Mouse (Mus musculus): Measurements from ENCODE around the gene Tfb1m. TPM values are rescaled to one million over a fixed set of nuclear protein-coding genes. Genes with fewer than 3 reads are reported as not detected.
A peak's percentile ranks its signal among the peaks of the same experiment; 100 is the strongest.

Gene Tfb1m
- polyA plus RNA-seq, 1 experiment from 2014 or later = 17.8 TPM

DNA sequence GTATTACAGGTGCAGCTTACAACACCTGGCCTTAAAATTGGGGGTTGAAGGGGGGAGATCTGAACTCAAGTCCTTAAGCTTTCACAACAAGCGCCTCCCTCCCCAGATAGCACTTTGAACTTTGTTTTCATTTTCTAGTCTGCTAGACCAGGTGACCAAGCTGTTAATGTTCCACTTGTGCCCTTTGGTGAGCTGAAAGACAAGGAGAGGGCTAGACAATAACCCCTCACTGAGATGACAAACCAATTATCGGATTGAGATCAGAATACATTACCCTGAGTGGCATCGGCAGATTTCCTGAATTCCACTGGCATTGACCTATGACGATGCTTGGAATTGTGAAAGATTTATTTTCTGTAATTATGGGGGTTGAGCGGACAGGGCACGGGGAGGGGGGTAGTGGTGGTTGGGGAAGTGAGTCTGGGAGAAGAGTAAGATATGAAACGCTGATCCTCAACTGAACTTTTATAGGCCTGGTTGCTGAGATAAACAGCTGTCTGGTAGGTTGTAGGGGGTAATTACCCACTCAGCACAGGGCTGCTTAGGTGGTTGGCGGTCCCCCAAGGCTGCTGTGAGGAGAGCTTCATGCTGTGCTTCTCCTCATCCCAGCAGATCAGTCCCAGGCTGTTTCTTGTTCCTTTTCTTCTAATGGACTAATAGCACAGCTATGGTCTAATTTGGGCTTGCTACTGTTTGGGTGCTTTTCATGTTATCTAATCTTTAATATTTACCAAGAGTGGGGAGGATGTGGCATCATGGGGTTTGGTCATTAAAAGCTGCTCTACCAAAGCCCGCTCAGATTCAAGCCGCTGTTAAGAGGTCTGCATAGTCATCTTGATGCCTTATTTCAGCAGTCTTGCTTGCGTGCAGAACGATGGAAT is 69.6 kb downstream of the Tfb1m start:
- Histone ChIP-seq H3K4me3 (no peak overlapping the region), H3K4me1 (peaks cover 10% of the 10 kb centered on the region), H3K9me3 (replicated peaks) (no peaks in the 10 kb centered on the region), H3K36me3 (ENCODE audit: poor library complexity, severe bottlenecking) (peaks cover 6% of the 10 kb centered on the region; the same call in 1 of the 2 replicates), H3K27me3 (no peaks in the 10 kb centered on the region), H3K4me2 (no peak overlapping the region), H3K9ac (no peak overlapping the region), H3K27ac (no peak overlapping the region)
- peak; percentile 56; the same call in 1 of the 2 replicates for ATAC-seq
- 55% methylated on average over 12 of the region's 12 CpGs for WGBS

DNA sequence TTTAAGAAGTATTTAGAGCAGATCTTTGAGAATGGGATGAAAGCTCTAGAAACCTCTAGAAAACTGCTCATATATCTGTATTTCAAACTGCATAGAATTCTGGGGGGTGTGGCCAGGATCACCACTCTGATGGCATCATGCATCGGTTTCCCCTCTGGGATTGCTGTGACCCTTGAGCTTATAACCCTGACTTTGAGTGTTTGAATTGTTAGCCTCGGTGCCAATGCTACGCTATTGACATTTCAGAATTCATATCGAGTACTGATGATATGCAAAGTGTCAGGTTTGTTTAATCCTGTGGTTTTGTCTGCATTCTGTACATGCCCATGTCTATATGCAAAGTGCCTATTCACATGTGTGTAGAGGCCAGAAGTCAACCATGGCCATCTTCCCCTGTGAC is 70.4 kb downstream of the Tfb1m start:
- no peak for ATAC-seq

DNA sequence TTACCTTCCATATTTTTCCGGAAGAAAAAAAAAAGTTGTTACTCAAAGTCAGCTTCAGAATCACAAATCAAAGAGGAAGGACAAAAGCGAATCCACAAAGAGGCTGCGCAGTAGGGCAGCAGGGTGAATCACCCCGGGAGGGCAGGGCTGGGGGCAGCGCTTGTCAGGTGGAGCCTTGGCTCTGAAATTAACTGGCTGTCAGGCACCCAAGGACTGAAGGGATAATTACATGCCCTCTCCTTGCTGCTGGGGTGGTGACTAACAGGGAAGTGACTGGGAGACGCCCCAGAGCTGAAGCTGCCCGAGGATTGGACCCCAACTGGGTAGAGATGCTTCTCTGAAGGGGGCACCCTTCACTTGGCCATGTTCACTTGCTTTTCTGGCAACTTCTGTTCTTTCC is 71.7 kb downstream of the Tfb1m start:
- no peak for ATAC-seq
- Histone ChIP-seq H3K9me3 (replicated peaks) (no peaks in the 10 kb centered on the region), H3K4me1 (peaks cover 30% of the 10 kb centered on the region), H3K9ac (no peak overlapping the region), H3K4me2 (no peak overlapping the region), H3K36me3 (ENCODE audit: poor library complexity, severe bottlenecking) (peaks cover 6% of the 10 kb centered on the region; the same call in 1 of the 2 replicates), H3K27me3 (no peaks in the 10 kb centered on the region), H3K27ac (peak overlapping the region; percentile 51; the same call in 1 of the 2 replicates), H3K4me3 (no peak overlapping the region)
- 78% methylated on average over 7 of the region's 7 CpGs for WGBS

More for the DNA sequence above, 70.4 kb downstream of the Tfb1m start:
- Histone ChIP-seq H3K9ac (no peak overlapping the region), H3K4me2 (no peak overlapping the region), H3K27ac (no peak overlapping the region), H3K4me3 (no peak overlapping the region), H3K36me3 (ENCODE audit: poor library complexity, severe bottlenecking) (peaks cover 6% of the 10 kb centered on the region; the same call in 1 of the 2 replicates), H3K4me1 (peaks cover 18% of the 10 kb centered on the region), H3K27me3 (no peaks in the 10 kb centered on the region), H3K9me3 (replicated peaks) (no peaks in the 10 kb centered on the region)
- WGBS = 93% methylated on average over 4 of the region's 4 CpGs

DNA sequence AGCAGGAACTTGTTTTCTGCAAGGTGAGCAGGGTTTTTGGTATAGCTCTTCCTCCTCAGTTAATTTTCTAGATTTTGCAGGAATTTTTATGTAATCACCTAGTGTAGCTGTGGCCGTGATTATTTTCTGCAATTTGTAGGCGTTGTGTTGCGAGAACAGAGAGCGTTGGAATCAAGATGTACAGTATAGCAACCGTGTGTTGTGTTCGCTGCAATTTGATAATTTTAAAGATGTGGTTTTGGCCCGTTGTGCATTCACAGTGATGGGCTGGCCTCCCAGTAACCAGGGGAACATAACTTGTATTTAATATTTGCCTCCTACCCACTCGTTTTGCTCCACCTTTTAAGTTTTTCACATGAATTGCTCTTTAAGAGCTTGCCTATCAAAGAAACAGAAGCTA is 74.5 kb downstream of the Tfb1m start:
- Histone ChIP-seq H3K9ac (no peak overlapping the region), H3K27ac (peak overlapping the region; percentile 77; the same call in 1 of the 2 replicates), H3K36me3 (ENCODE audit: poor library complexity, severe bottlenecking) (peaks cover 11% of the 10 kb centered on the region; the same call in 1 of the 2 replicates), H3K4me3 (0 out of 2 replicates have a peak overlapping the region, but pooled peaks have one; percentile 17), H3K9me3 (replicated peaks) (no peaks in the 10 kb centered on the region), H3K4me1 (peaks cover 29% of the 10 kb centered on the region), H3K4me2 (peak overlapping the region; percentile 26), H3K27me3 (no peaks in the 10 kb centered on the region)
- no peak for ATAC-seq
- 89% methylated on average over 8 of the region's 8 CpGs for WGBS

DNA sequence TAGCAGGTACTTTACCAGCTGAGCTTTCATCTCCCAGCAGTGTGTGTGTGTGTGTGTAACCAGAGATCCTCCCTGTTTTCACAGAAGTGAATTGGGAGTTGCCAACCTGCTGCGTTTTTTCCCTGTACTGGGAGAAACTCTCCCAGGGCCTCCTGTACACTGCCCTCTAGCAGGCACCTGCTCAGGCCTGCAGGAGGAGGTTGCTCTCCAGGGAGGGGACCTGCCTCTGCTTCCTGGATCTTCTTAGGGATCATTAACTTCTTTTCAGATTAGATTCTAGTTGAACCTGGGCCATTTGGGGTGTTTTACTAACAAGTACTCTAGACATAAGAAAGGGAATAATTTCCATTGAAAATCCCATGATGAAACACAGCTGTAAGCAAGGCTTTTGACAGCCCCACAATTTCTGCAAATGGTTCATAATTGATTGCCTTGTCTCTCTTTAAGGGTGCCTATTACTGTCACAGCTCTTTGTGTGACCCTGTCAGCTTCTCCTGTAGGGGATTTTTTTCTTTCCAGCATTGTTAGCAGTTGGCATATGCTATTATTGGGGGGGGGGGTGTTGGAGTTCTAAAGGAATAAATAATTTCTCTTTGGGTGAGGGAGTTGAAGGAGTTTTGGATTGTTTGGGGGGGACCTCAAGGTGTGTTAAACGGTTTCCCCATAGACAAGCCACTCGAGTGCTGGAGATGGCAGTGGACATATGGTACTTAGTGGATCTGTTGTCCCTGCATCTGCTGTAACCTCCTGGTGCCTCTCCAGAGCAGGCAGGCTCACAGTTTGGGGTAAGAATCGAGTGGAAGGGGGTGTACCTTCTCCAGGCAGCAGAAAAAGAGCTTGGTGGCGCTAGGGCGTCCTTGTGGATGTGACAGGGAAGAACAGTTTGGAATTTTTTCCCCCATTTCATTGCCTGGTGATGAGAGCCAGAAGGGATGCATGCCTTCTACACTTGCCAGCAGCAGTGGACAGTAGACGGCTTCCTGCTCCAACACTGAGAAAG is 75.7 kb downstream of the Tfb1m start:
- Histone ChIP-seq H3K36me3 (ENCODE audit: poor library complexity, severe bottlenecking) (peaks cover 5% of the 10 kb centered on the region; the same call in 1 of the 2 replicates), H3K4me1 (peaks cover 21% of the 10 kb centered on the region), H3K9me3 (replicated peaks) (no peaks in the 10 kb centered on the region), H3K9ac (no peak overlapping the region), H3K27me3 (no peaks in the 10 kb centered on the region), H3K4me2 (peak overlapping the region; percentile 26), H3K4me3 (peak overlapping the region; percentile 17; the same call in 1 of the 2 replicates), H3K27ac (peak overlapping the region; percentile 77)
- ATAC-seq = peak; percentile 85
- 48% methylated on average over 7 of the region's 7 CpGs for WGBS

DNA sequence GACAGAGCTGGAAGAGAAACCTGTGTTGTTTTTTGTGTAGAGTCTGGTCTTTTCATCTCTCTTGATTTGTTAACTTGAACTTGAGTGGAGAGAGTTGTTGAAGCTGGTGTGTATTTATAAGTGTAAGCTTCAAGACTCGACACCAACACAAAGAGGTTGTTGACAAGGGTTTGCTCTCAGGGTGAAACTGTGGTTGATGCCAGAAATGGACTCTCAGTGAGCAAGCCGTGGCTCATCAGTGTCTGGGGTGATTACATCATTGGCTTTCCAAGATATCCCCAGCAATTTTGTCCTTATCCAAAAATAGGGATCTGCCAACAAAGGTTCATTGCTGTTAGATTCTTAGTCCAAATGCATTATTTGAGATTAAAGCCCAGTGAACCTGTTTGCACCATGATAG is 81.0 kb downstream of the Tfb1m start:
- no peak overlapping the region for H3K9ac ChIP-seq
- no peak overlapping the region for H3K27ac ChIP-seq
- H3K9me3 ChIP-seq (replicated peaks) = no peaks in the 10 kb centered on the region
- H3K4me1 ChIP-seq = peaks cover 5% of the 10 kb centered on the region; the same call in 1 of the 2 replicates
- 74% methylated on average over 2 of the region's 2 CpGs for WGBS
- ATAC-seq = no peak
- peaks cover 5% of the 10 kb centered on the region; the same call in 1 of the 2 replicates for H3K36me3 ChIP-seq (ENCODE audit: poor library complexity, severe bottlenecking)
- no peaks in the 10 kb centered on the region for H3K27me3 ChIP-seq
- H3K4me3 ChIP-seq = no peak overlapping the region
- H3K4me2 ChIP-seq = no peak overlapping the region

DNA sequence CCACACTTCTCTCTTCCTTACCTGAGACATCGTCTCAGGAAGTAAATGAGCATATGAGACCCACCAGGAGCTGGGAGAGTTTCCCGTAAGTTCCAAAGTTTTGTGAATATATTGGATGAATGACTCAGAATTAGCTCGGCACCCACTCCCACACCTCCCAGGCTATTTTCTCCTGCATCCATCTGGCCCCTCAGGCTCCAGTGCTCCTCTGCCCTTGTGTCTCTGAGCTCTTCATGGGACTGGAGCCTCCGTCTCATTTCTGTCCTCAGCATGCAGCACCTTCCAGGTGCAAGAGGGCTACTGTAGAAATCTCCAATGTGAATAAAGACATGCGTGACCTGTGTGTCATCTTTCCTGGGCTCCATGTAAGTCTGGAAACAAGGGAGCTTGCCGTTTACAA is 85.6 kb downstream of the Tfb1m start:
- no peaks in the 10 kb centered on the region for H3K9me3 ChIP-seq (replicated peaks)
- 81% methylated on average over 6 of the region's 6 CpGs for WGBS
- no peaks in the 10 kb centered on the region for H3K4me1 ChIP-seq
- no peak overlapping the region for H3K4me3 ChIP-seq
- ATAC-seq = no peak
- no peak overlapping the region for H3K27ac ChIP-seq
- H3K36me3 ChIP-seq (ENCODE audit: poor library complexity, severe bottlenecking) = no peaks in the 10 kb centered on the region
- H3K4me2 ChIP-seq = no peak overlapping the region
- no peak overlapping the region for H3K9ac ChIP-seq
- no peaks in the 10 kb centered on the region for H3K27me3 ChIP-seq

Other genes with a start within 250 kb of the Tfb1m start
- 37.2 and 51.0 TPM in 2 replicates for gene Tiam2, start 231.2 kb downstream of the Tfb1m start, polyA plus RNA-seq (2015; fragmentation: Nextera tagmentation; extraction: Ambion mirVana)
- gene Cldn20, start 25.2 kb downstream of the Tfb1m start, polyA plus RNA-seq (2015; fragmentation: Nextera tagmentation; extraction: Ambion mirVana) = 0.67 and 0.72 TPM in 2 replicates
- not detected in 2 replicates for gene Nox3, start 138.5 kb upstream of the Tfb1m start, polyA plus RNA-seq (2015; fragmentation: Nextera tagmentation; extraction: Ambion mirVana)

Measured in forebrain, embryonic 13.5 days (tissue).